Mouse (Mus musculus) fat pad, adult 2 months (tissue): Measurements from ENCODE around the gene Acta2.

Source experiments
- DNase-seq: peaks from one replicate; pipeline ENCODE4 v3.0.0-alpha.2; 2011; ENCODE audit warnings: low read depth, low spot score; ENCODE audit errors: extremely low read depth

Acta2 gene

DNA sequence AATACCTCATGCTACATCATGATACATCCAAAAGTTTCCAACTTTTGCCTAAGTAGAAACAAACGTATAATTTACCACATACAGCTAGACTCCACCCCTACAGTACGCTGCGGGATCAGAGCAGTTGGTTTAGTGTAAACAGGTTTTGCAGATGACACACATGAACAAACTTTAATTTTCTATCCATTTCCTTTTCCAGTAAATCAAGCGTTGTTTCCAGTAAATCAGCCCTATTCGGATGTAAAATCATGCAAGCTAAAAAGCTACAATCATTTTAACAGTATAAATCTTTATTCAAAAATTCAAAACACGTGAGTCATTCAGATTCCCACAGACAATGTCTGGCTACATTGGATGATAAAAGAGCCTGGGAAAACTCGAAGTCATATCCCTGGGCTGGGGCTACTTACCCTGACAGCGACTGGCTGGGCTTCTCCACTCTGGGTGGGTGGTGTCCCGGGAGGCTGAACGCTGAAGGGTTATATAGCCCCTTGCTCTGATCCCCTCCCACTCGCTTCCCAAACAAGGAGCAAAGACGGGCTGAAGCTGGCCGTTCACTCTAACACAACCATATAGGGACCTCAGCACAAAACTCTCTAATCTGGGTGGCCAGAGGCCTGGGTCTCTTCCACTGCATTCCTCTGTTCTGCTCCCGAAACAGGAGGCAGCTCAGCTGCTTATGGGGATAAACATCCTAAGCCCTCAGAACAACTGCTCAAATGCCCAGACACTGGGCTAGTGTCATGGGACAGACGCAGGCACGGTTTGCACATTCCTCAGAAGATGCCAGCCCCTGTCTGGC, at the start of gene Acta2:
TSS of gene Acta2 (minus strand) at position 711 of the 802 bp plus-strand sequence.
- no peak for DNase-seq

DNA sequence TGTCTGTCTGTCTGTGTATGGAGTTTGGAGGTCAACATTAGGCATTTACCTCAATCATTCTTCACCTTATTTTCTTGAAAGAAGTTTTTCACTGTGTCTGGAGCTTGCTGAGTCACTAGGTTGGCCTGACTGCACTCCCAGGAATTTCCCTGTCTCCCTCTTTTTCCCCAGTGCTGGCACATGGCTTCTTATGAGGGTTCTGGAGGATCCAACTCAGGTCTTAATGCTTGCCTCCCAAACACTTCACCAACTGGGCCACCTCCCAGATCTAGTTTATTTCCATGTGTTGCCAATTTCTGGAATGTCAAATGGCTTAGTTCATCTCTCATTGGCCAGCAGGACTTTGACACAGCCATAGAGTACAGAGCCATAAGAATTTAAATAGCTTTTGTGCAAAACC, 49.5 kb upstream of the Acta2 start:
- no peak for DNase-seq

DNA sequence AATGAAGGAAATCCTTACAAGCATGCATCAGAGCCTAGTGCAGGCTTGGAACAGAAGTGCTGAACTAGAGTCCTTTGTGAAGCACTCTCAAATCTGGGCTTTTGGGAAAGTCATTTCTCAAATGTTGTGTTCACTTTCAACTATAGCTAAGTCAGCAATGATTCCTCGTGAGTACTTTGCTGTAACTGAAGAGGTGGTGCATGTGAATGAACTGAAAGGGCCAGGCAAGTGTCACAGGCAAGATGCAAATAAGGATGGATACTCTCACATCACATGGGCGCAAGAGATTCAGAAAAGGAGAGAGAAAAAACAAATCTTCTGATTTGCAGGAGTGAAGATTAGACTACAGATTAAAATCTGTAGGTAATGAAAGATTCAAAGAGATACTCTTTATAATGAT, 45.0 kb upstream of the Acta2 start:
- DNase-seq: no peak

GRCm38 (mm10) chr19:34299229-34299628, 43.8 kb upstream of the Acta2 start:
- DNase-seq: no peak

DNA sequence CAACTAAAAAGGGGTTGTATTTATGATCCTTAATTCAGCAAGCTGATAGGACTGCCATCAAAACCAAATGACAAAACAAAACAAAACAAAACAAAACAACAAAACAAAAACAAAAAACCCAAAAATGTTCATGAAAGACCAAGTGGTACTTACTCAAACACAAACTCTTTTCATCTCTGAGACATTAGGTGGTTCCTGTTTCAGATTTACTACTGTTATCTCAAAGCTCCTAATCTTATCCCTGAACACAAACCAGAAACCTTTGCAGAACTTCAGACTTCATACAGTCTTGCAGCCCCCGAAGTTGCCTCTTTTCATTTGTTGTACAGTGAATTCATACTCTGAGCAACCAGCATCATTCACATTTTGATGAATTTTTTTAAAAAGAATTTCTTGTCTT, 43.1 kb upstream of the Acta2 start:
- DNase-seq: no peak

- no peak for DNase-seq
Observed at GRCm38 (mm10) chr19:34295442-34295841, 40.1 kb upstream of the Acta2 start.

DNA sequence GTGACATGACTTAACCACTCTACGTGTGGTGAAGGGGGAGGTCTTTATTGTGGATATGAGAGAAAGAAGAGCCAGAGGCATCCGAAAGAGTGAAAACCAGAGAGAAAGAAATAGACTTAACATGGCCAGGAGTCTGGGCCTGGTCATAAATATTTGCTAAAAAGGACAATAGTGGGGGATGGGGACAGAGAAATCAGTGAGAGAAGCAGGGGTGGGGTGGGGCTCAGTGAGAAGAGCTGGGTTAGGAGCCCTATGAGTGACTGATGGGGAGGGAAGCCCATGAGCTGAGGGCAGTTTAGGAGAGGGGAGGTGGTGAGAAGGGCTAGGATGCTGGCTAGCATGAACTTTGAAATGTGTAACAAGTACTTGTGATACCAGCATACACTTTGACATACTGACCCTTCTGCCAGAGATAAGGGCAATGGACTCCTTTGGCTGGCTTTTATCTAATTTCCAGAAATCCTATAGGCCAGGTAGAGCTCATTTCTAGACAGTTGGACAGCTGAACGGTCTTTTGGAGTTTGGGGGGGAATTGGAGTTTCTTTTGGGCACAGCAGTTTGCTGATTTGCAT, 38.1 kb upstream of the Acta2 start:
- DNase-seq: no peak

GRCm38 (mm10) chr19:34292701-34293100, 37.3 kb upstream of the Acta2 start:
- DNase-seq: no peak

GRCm38 (mm10) chr19:34291956-34292355, 36.6 kb upstream of the Acta2 start:
- no peak for DNase-seq

DNA sequence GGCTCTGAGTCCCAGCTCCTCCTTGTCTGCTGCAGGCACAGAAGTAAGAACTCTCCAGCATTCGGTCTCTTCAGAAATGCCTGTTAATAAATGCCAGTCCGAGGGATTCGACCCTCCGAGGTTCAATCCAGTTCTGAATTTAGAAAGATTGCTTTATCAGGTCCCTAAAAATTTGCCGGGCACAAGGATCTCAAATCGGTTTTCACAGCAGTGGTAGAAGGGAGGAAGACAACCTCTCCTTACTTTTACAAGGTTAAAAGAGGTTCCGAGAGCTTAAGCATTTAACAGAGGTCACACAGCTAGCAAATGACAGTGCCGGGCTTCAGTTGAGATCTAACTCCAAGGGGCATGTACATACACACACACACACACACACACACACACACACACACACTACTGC, 36.0 kb upstream of the Acta2 start:
- DNase-seq: no peak

- DNase-seq: no peak
Observed at GRCm38 (mm10) chr19:34290872-34291341, 35.5 kb upstream of the Acta2 start.

- DNase-seq: no peak
Observed at GRCm38 (mm10) chr19:34289948-34290789, 34.8 kb upstream of the Acta2 start, which contains the start of gene Fas. Gene Fas, plus strand, starts transcription at chr19:34290666.

DNA sequence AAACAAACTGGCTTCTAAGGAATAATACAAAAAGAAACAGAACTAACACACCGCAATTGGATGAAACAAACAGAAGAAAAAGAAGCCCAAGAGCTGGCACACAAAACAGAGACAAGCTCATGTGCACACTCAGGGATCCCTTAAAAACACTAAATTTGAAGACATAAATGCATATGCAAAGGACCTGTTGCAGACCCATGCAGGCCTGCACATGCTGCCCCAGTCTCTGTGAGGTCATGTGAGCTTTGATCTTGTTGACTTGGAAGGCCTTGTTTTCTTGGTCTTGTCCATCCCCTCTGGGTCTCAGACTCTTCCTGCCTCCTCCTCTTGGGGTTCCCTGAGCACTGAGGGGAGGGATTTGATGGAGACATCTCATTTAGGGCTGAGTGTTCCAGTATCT, 33.3 kb upstream of the Acta2 start:
- no peak for DNase-seq

GRCm38 (mm10) chr19:34287656-34288415, 32.4 kb upstream of the Acta2 start:
- DNase-seq: no peak

DNA sequence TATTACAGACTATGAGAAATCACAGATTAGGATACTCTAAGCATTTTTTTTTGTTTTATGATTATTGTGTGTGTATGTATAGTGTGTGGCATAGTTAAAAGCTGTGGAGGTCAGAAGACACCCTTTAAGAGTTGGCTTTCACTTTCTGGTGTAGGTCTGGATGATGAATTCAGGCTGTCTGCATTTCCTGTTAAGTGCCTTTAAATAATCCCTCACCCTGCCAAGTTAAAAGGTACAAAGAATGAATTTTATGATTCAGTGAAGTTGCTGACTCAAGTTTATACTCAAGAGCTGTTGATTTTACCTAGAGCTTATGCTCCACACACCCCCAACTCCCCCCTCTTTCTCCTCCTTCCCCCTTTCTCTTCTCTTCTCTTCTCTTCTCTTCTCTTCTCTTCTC, 31.8 kb upstream of the Acta2 start:
- no peak for DNase-seq

DNA sequence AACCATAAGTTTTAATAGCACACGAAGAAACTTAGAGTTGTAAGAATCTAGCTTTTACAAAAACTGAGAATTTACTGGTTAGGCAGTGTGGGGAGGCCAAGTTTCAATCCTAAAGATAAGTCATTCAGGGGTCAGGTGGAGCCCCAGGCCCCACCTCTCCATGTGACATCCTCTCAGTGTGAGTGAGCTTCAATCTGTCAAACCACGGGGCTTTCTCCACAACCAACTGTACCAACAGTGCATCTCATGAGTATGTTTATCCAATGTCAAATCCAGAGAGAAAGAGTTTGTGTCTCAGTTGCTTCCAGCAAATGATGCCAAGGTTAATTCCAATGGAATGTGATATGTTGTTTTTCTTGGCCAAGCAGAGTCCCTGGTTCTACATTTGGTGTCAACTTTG, 29.4 kb upstream of the Acta2 start:
- DNase-seq: no peak

DNA sequence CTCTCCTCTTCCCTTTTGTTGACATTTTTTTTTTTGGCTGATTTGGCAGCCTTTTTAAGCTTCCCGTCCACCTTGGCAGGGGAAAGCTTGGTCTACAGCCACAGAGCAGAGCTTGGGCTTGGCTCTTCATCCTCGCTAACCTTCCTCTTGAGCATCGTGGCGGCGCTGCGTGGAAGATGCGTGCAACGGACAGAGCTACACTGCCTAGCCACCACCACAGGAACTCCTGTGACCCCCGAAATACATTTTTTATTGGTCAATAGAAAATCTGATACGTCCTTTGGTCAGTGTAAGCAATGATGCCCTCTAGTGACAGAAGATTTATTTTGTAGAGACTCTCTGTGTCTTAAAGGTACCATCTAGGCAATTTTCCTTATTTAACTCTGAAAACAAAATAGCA, 29.0 kb upstream of the Acta2 start:
- no peak for DNase-seq

- no peak for DNase-seq
Observed at GRCm38 (mm10) chr19:34283614-34284013, 28.2 kb upstream of the Acta2 start.

- no peak for DNase-seq
Observed at GRCm38 (mm10) chr19:34278078-34278477, 22.7 kb upstream of the Acta2 start.

DNA sequence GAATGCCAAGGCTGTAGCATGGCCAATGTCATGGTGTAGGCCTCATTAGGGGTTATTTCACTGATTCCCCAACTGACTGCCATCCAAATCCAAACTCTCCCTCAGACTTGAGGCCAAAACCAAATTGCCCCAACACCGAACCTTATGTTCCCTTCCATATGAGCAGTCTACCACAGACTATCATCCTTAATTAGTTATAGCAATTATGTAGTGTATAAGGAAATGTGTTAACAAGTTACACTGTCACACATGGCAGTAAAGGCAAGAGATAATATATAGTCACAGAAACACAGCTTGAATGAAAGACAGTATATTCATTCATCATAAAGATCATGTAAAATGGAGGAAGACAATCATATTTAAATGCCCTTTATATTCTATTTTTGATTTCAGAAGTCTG, 17.7 kb upstream of the Acta2 start:
- DNase-seq: no peak
